Mouse (Mus musculus) heart, embryonic 14.5 days (tissue): ENCODE results near the gene Samd13. TPM values are rescaled to one million over a fixed set of nuclear protein-coding genes. Genes with fewer than 3 reads are reported as not detected.

Source experiments
- ATAC-seq: fragments of 200-750 bp; cut with Nextera tagmentation; 2 replicates; pipeline ENCODE4 v1.8.0; 2017; ENCODE audit warnings: low read depth, moderate TSS enrichment; ENCODE audit not compliant: insufficient number of reproducible peaks, insufficient read depth, low FRiP score
- H3K27ac ChIP-seq, 2 experiments: fragments of 200-500 bp in 1 of 2; fragments of 300-500 bp in 1 of 2; sonication (generic) in 1 of 2; replicated peaks in 1 of 2; 2 replicates each; pipeline ENCODE4 v1.5.1; 2012 to 2014; ENCODE audit warnings: low read depth in 2 of 2, low read length in 2 of 2, control low read depth in 1 of 2, mild to moderate bottlenecking in 1 of 2, mixed read lengths in 1 of 2; ENCODE audit not compliant: control insufficient read depth in 1 of 2, insufficient read depth in 1 of 2
- H3K27me3 ChIP-seq: fragments of 300-500 bp; sonication (generic); 2 replicates; pipeline ENCODE4 v1.6.1; 2014; ENCODE audit warnings: mild to moderate bottlenecking, low read length, control low read depth; ENCODE audit not compliant: control insufficient read depth, insufficient read depth
- H3K36me3 ChIP-seq: fragments of 300-500 bp; sonication (generic); 2 replicates; pipeline ENCODE4 v1.6.1; 2014; ENCODE audit warnings: mild to moderate bottlenecking, control low read depth, low read length, mixed read lengths; ENCODE audit not compliant: control insufficient read depth, insufficient read depth
- H3K4me1 ChIP-seq, 2 experiments: fragments of 200-500 bp in 1 of 2; fragments of 300-500 bp in 1 of 2; sonication (generic) in 1 of 2; 2 replicates each; pipeline ENCODE4 v1.6.1; 2012 to 2014; ENCODE audit warnings: low read length in 2 of 2, control low read depth in 1 of 2, mixed read lengths in 1 of 2; ENCODE audit not compliant: control insufficient read depth in 2 of 2, insufficient read depth in 2 of 2
- H3K4me2 ChIP-seq: fragments of 300-500 bp; sonication (generic); 2 replicates; pipeline ENCODE4 v1.6.1; 2014; ENCODE audit warnings: mild to moderate bottlenecking, low read length
- H3K4me3 ChIP-seq, 2 experiments: fragments of 200-500 bp in 1 of 2; fragments of 300-500 bp in 1 of 2; sonication (generic) in 1 of 2; 2 replicates each; pipeline ENCODE4 v1.5.1; 2012 to 2014; ENCODE audit warnings: low read length in 2 of 2, mild to moderate bottlenecking in 2 of 2, control low read depth in 1 of 2, low read depth in 1 of 2, moderate library complexity in 1 of 2; ENCODE audit not compliant: control insufficient read depth in 1 of 2, insufficient read depth in 1 of 2
- H3K9ac ChIP-seq: fragments of 300-500 bp; sonication (generic); 2 replicates; pipeline ENCODE4 v1.6.1; 2014; ENCODE audit warnings: mild to moderate bottlenecking, low read length
- H3K9me3 ChIP-seq: fragments of 300-500 bp; sonication (generic); 2 replicates; pipeline ENCODE4 v1.6.1; 2016; ENCODE audit warnings: low read length, control low read depth; ENCODE audit not compliant: control insufficient read depth
- WGBS: fragments of 180-500 bp; shearing (Covaris S2); extraction: QIAGEN DNeasy Blood & Tissue Kit; methylation state at CpG from one replicate; pipeline ENCODE4 v1.1.7; 2014; 5-methylcytosine and 5-hydroxymethylcytosine counted together
- polyA plus RNA-seq: library from polyadenylated mRNA; unstranded; fragments of >200 nt; fragmentation: Nextera tagmentation; extraction: Ambion mirVana; gene quantifications from 2 replicates; pipeline ENCODE4 v1.2.1, GENCODE M21; 2014

The Samd13 gene
- polyA plus RNA-seq, 1 experiment from 2014 or later, result 3.1 TPM

DNA sequence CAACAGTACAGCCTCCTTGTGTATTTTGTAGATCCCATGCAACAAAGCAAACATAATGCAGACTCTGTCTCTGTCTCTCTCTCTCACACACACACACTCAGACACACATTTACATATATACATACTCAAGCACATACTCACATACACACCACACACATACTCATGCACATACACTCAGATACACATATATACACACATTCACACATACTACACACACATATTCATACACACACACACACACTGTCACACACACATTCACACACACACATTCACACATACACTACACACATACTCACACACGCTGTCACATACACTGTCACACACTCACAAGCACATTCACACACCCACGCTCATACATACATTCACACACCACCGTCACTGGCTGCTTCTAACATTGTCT lies 82.9 kb downstream of the Samd13 start:
- 78% methylated on average over 3 of the region's 3 CpGs for WGBS
- H3K9ac ChIP-seq, result no peak overlapping the region
- no peak overlapping the region for H3K4me2 ChIP-seq
- H3K4me1 ChIP-seq, result peaks cover 22 to 23% of the 10 kb centered on the region in 2 experiments
- H3K27me3 ChIP-seq, result no peaks in the 10 kb centered on the region
- no peaks in the 10 kb centered on the region for H3K9me3 ChIP-seq
- no peaks in the 10 kb centered on the region for H3K36me3 ChIP-seq
- ATAC-seq, result no peak
- no peak overlapping the region for H3K4me3 ChIP-seq
- H3K27ac ChIP-seq, result no peak overlapping the region

DNA sequence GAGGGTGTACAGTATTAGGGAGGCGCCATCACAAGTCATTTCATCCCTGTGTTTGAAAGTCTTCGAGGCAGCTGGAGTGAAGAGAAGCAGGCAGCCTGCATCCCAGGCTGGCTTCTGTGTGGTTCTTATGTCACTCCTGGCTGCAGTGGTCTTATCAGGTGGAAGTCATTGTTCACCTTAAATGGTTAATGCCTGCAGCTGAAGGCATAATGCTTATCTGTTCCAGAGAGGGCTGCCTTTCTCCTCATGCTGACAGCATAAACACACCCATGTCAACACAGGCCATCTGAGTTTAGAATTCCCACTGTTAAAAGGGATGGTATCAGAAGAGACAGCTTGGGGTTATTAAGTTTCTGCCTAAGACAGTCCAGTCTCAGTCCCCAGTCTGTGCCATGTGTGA lies 84.2 kb downstream of the Samd13 start:
- no peak overlapping the region for H3K4me3 ChIP-seq
- peak overlapping the region; percentile 49 to 72 for H3K27ac ChIP-seq
- peak; percentile 67; the same call in 1 of the 2 replicates for ATAC-seq

DNA sequence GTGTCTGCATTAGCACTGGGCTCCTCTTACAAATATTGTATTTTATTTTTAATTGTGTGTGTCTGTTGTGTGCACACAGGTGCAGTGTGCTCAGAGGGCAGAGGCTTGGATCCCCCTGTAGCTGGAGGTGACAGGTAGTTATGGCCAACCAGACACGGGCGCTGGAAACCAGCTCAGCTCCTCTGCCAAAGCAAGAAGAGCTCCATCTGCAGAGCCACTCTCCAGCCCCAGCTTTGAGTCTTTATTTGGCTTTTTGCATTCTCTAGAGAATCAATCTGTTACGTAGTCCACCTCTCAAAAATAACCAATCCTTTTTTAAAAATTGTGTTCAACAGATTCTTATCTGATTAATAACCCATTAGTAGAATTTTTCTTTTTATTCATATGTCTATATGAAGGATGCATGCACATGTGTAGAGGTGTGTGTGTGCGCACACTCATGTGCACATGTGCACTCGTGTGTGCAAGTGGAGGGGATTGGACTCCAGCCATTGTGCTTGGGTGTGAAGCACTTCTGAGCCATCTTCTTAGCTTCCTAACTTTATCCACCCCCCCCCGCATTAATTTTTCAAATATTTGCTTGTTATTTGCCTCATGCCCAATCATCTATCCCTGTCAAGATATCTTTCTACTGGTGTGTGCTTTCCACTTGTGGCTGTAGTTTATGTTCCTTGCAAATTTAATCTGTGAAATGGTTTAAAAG lies 86.0 kb downstream of the Samd13 start:
- peaks cover 19% of the 10 kb centered on the region in 2 experiments for H3K4me1 ChIP-seq
- no peak overlapping the region for H3K9ac ChIP-seq
- H3K36me3 ChIP-seq, result no peaks in the 10 kb centered on the region
- H3K4me2 ChIP-seq, result no peak overlapping the region
- H3K4me3 ChIP-seq, result no peak overlapping the region
- no peak for ATAC-seq
- no peaks in the 10 kb centered on the region for H3K9me3 ChIP-seq
- H3K27ac ChIP-seq, result no peak overlapping the region
- H3K27me3 ChIP-seq, result no peaks in the 10 kb centered on the region
- 86% methylated on average over 6 of the region's 6 CpGs for WGBS

More for the DNA sequence above, 84.2 kb downstream of the Samd13 start:
- Histone ChIP-seq H3K27me3 (no peaks in the 10 kb centered on the region), H3K4me2 (no peak overlapping the region), H3K4me1 (peaks cover 22 to 23% of the 10 kb centered on the region in 2 experiments), H3K9ac (no peak overlapping the region), H3K9me3 (no peaks in the 10 kb centered on the region), H3K36me3 (no peaks in the 10 kb centered on the region)
- 17% methylated on average over 2 of the region's 2 CpGs for WGBS

DNA sequence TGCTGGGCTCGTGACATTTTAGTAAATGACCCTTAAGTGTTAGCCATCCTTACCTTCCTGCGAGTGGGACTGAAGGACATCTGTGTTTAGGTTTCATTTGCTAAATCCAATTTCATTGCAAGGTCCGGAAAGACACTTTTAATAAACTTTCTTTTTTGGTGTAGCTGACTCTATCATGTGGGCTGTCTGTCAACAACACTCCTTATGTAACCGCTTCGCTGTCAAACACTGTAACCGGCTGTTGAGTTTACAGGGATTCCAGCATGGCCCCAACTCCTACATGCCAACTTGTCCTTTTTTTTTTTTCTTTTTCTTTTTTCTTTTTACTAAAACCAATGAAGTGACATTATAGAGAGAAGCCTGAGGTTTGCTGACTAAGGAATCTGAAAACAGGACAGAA lies 87.0 kb downstream of the Samd13 start:
- Histone ChIP-seq H3K9me3 (no peaks in the 10 kb centered on the region), H3K9ac (no peak overlapping the region), H3K4me2 (no peak overlapping the region), H3K36me3 (no peaks in the 10 kb centered on the region), H3K4me3 (no peak overlapping the region), H3K4me1 (peaks cover 17 to 19% of the 10 kb centered on the region in 2 experiments), H3K27me3 (no peaks in the 10 kb centered on the region), H3K27ac (no peak overlapping the region)
- WGBS, result 71% methylated on average over 6 of the region's 6 CpGs
- ATAC-seq, result no peak

DNA sequence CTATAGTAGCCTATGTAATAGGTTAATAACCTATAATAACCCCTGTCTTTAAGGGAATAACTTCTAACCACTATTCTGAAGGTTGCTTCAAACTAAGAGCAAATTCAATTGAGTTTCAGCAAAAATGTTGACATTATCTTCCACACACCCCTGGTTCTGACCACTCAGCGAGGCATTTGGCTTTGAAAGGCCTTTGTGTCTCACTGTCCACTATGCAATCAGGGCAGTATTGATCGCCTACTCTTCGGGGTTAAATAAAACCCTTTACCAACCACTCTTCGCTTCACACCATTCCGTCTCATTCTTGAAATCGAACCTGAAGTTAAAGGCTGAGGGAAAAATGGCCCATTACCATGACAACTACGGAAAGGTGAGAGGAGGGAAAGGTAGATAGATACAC lies 88.5 kb downstream of the Samd13 start:
- Histone ChIP-seq H3K9ac (no peak overlapping the region), H3K27me3 (no peaks in the 10 kb centered on the region), H3K4me2 (no peak overlapping the region), H3K27ac (no peak overlapping the region), H3K4me1 (peaks cover 14% of the 10 kb centered on the region in 2 experiments), H3K9me3 (no peaks in the 10 kb centered on the region), H3K36me3 (no peaks in the 10 kb centered on the region), H3K4me3 (no peak overlapping the region)
- WGBS, result 85% methylated on average over 7 of the region's 7 CpGs
- no peak for ATAC-seq

DNA sequence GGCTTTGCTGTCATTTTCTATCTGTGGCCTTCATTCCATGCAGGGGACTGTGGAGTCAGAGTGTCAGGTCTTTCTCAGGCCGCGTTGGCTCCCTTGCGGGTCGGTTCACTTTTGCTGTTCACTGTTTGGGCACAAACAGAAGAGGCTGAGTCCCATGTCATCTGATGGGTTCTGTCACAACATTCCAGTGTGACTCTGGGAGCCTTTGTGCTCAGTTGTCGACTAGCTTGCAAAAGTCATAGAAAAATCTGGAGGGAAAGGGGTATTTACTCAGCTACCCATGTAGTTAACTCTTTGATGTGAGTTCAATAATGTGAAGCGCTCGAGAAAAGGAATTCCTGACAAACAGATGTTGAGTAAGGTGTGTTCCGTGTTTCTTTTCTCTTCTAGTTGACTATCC lies 89.0 kb downstream of the Samd13 start:
- Histone ChIP-seq H3K4me2 (no peak overlapping the region), H3K4me1 (peaks cover 9 to 11% of the 10 kb centered on the region in 2 experiments), H3K9me3 (no peaks in the 10 kb centered on the region), H3K36me3 (no peaks in the 10 kb centered on the region), H3K27me3 (no peaks in the 10 kb centered on the region), H3K9ac (no peak overlapping the region), H3K27ac (no peak overlapping the region), H3K4me3 (no peak overlapping the region)
- WGBS, result 83% methylated on average over 8 of the region's 8 CpGs
- ATAC-seq, result no peak

DNA sequence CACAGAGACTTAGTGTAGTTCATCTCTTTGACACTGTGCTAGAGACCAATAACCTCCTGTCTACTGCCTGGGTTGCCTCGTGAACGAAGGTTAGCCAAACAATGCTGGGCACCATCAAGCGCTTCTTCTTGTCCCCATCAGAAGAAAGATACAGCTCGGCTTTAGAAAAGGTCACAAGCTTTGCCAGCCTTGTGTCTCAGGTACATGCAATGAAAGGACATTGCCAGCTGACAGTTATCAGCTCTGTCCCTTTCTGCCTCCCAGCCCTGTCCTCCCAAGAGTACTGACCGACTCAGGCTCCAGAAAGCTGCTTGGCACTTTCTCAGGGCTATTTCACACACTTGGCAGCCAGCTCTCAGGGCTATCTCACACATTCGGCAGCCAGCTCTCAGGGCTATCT lies 90.0 kb downstream of the Samd13 start:
- H3K36me3 ChIP-seq, result no peaks in the 10 kb centered on the region
- no peak for ATAC-seq
- WGBS, result 73% methylated on average over 6 of the region's 6 CpGs

More for the DNA sequence above, 90.0 kb downstream of the Samd13 start:
- Histone ChIP-seq H3K9me3 (no peaks in the 10 kb centered on the region), H3K9ac (no peak overlapping the region), H3K27me3 (no peaks in the 10 kb centered on the region), H3K4me2 (no peak overlapping the region), H3K4me1 (peaks cover 0 to 2% of the 10 kb centered on the region in 2 experiments; a peak in 2 of 4 replicates), H3K27ac (no peak overlapping the region), H3K4me3 (no peak overlapping the region)
